Mouse (Mus musculus): Measurements from ENCODE around the gene Cnn2.

The Cnn2 gene

GRCm38 (mm10) chr10:79969124-79969568 lies 19.2 kb upstream of the Cnn2 start:
- DNase-seq (ENCODE audit: low spot score in 2 of 2), result no peak

- no peak for DNase-seq (ENCODE audit: low spot score in 2 of 2)
These were observed 17.8 kb upstream of the Cnn2 start, which contains the start of gene Grin3b for GRCm38 (mm10) chr10:79970415-79971182. Gene Grin3b (plus strand): TSS chr10:79970715.

GRCm38 (mm10) chr10:79971183-79971497 lies 17.2 kb upstream of the Cnn2 start:
- DNase-seq (ENCODE audit: low spot score in 2 of 2), result no peak

- DNase-seq (ENCODE audit: low spot score in 2 of 2), result no peak
These were observed 15.6 kb upstream of the Cnn2 start for GRCm38 (mm10) chr10:79972831-79973230.

GRCm38 (mm10) chr10:79974087-79974486 lies 14.3 kb upstream of the Cnn2 start:
- no peak for DNase-seq (ENCODE audit: low spot score in 2 of 2)

GRCm38 (mm10) chr10:79974668-79975067 lies 13.7 kb upstream of the Cnn2 start:
- DNase-seq (ENCODE audit: low spot score in 2 of 2), result no peak

- DNase-seq (ENCODE audit: low spot score in 2 of 2), result no peak
These were observed 12.2 kb upstream of the Cnn2 start for GRCm38 (mm10) chr10:79976071-79976721.

GRCm38 (mm10) chr10:79976722-79977107 lies 11.7 kb upstream of the Cnn2 start:
- DNase-seq (ENCODE audit: low spot score in 2 of 2), result no peak

- DNase-seq (ENCODE audit: low spot score in 2 of 2), result no peak
These were observed 11.1 kb upstream of the Cnn2 start for GRCm38 (mm10) chr10:79977324-79977723.

- no peak for DNase-seq (ENCODE audit: low spot score in 2 of 2)
These were observed 10.3 kb upstream of the Cnn2 start for GRCm38 (mm10) chr10:79978061-79978460.

GRCm38 (mm10) chr10:79979401-79980155 lies 8.8 kb upstream of the Cnn2 start:
- no peak for DNase-seq (ENCODE audit: low spot score in 2 of 2)

- DNase-seq (ENCODE audit: low spot score in 2 of 2), result no peak
These were observed 5.2 kb upstream of the Cnn2 start for GRCm38 (mm10) chr10:79983205-79983604.

GRCm38 (mm10) chr10:79983670-79984069 lies 4.7 kb upstream of the Cnn2 start:
- DNase-seq (ENCODE audit: low spot score in 2 of 2), result peak in 1 of 2 experiments; percentile 76

- peak in 1 of 2 experiments; percentile 81 for DNase-seq (ENCODE audit: low spot score in 2 of 2)
These were observed 4.1 kb upstream of the Cnn2 start, which contains the start of gene Tmem259 for GRCm38 (mm10) chr10:79984195-79984816. Gene Tmem259 (minus strand): TSS chr10:79984330.

GRCm38 (mm10) chr10:79984871-79985270 lies 3.5 kb upstream of the Cnn2 start:
- peak; percentile 60 to 88 for DNase-seq (ENCODE audit: low spot score in 2 of 2)

GRCm38 (mm10) chr10:79985334-79986231 lies 2.8 kb upstream of the Cnn2 start:
- DNase-seq (ENCODE audit: low spot score in 2 of 2), result no peak

- no peak for DNase-seq (ENCODE audit: low spot score in 2 of 2)
These were observed 2.0 kb upstream of the Cnn2 start for GRCm38 (mm10) chr10:79986232-79986878.

- DNase-seq (ENCODE audit: low spot score in 2 of 2), result peak; percentile 76 to 94
These were observed 1.4 kb upstream of the Cnn2 start for GRCm38 (mm10) chr10:79986963-79987362.

- no peak for DNase-seq (ENCODE audit: low spot score in 2 of 2)
These were observed 446 bp upstream of the Cnn2 start for GRCm38 (mm10) chr10:79987771-79988505.
